Mouse (Mus musculus) bone marrow macrophage, adult 2 months (primary cell): ENCODE measurements at regions not wholly inside any gene's neighbourhood (a gene's known extent, or its start where the extent isn't known, plus 50 kb on each side); places are given as distances from the start of the nearest gene placed in this dataset.

ENCODE experiments used
- CTCF ChIP-seq: IDR thresholded peaks from 2 replicates; pipeline ENCODE4 v1.5.1; 2012; ENCODE audit warnings: low read depth, mild to moderate bottlenecking, low read length, moderate library complexity
- POLR2A ChIP-seq: IDR thresholded peaks from 2 replicates; pipeline ENCODE4 v1.6.1; 2012; ENCODE audit warnings: mild to moderate bottlenecking, low read depth, low read length, borderline replicate concordance

GRCm38 (mm10) chr10:37250934-37251521, 112.3 kb upstream of the Marcks start:
- TF ChIP-seq CTCF: no peak
- TF ChIP-seq POLR2A: no peak
